Mouse (Mus musculus) stomach, postnatal 0 days (tissue): ENCODE results near the gene Rpap3.

ENCODE experiments used
- CTCF ChIP-seq: IDR thresholded peaks from 2 replicates; pipeline ENCODE4 v1.5.1; 2016; ENCODE audit warnings: antibody characterized with exemption, low read depth, mild to moderate bottlenecking, moderate library complexity
- EP300 ChIP-seq: optimal IDR thresholded peaks from 2 replicates; pipeline ENCODE3; 2016; ENCODE audit warnings: antibody characterized with exemption

DNA sequence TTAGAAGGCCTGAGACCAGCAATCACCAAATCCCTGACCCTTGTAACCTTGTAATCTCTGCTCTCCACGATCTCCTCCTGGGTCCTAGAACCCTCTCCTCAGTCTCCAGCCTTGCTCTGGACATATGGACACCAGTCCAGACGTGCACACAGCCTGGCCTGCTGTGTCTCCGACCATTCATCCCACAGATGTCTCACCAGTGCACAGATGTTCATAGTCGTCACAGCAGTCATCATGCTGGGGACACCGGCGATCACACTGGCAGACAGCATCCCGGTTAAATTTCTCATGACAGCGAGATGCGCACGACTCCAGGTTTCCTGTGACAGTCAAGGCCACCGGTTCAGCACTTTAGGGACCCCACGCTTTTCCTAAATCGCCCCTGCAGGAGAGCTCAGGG, 20.7 kb upstream of the Rpap3 start:
- TF ChIP-seq CTCF: no peak
- no peak for TF ChIP-seq EP300
